ENCODE assay signal across 29 mouse cellular contexts in the genomic region with DNA sequence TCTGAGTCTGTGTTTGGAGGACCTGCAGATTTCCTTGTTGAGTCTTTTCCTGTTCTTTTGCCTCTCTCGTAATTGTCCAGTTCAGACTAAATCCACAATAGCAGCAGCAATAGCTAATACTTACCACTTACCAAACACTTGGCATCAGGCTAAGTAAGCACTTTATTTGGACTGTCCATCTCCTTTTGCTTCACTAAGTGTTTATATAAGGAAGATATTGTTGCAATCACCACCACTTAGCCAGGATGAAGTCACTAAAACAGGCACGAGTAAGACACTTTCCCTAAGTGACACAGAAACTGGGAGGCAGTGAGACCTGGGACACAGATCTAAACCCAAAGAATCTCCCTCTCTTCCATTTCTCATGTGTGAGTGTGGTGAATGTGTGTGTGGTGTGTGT. TPM values are rescaled to one million over a fixed set of nuclear protein-coding genes. Genes with fewer than 3 reads are reported as not detected.
DNase-seq lines count a peak whose midpoint lies in the region; ATAC-seq and TF ChIP-seq lines count a peak whose summit lies in the region.
"Had no signal": no experiment of that assay in that cellular context is flagged by ENCODE, and none has a peak within 500 bp of the region (broad histone marks: within the 10 kb centered on the region; RNA-seq: fewer than 3 reads in every experiment).

No protein-coding gene starts in this region.

- WGBS in lung, postnatal 0 days = 33% methylated on average over 2 of the region's 2 CpGs
- WGBS in forebrain, embryonic 15.5 days = 83% methylated on average over 2 of the region's 2 CpGs

- TF ChIP-seq EP300 in lung, postnatal 0 days (IDR thresholded peaks at IDR 0.05) = peak; percentile 89

- no peak for TF ChIP-seq CTCF in lung, postnatal 0 days (IDR thresholded peaks at IDR 0.05)

- peak; percentile 86 for DNase-seq in lung, postnatal 0 days (ENCODE audit: low spot score)
- no peak for DNase-seq in lung, postnatal 4 days
- DNase-seq in adipocyte (ENCODE audit: low spot score) = peak; percentile 59
- DNase-seq in lung, postnatal 25 days (ENCODE audit: low spot score) = peak; percentile 76
- no peak for DNase-seq in kidney, adult 9 months
- DNase-seq: adrenal gland, adult 2 months; adrenal gland, postnatal 10 days; adrenal gland, postnatal 25 days; B cell, adult 2 months; cerebellum, adult 11 months; cerebellum, adult 18-20 months; cerebellum, adult 8-10 months; cerebellum, adult 9-11 months; cerebellum, postnatal 14 days; cerebellum, postnatal 36 days; embryo, embryonic 11 days; forebrain, postnatal 0 days had no signal

- H3K27me3 ChIP-seq in lung, postnatal 0 days (replicated peaks; ENCODE audit: insufficient read depth, low read length) = no peaks in the 10 kb centered on the region
- no peaks in the 10 kb centered on the region for H3K27me3 ChIP-seq in forebrain, embryonic 15.5 days
- H3K27me3 ChIP-seq: CH12.LX; embryonic facial prominence, embryonic 15.5 days; Patski had no signal

- H3K36me3 ChIP-seq in lung, postnatal 0 days (ENCODE audit: insufficient read depth, low read length) = no peaks in the 10 kb centered on the region
- no peaks in the 10 kb centered on the region for H3K36me3 ChIP-seq in forebrain, embryonic 15.5 days
- H3K36me3 ChIP-seq: embryonic facial prominence, embryonic 13.5 days; embryonic facial prominence, embryonic 15.5 days; forebrain, embryonic 10.5 days; forebrain, embryonic 12.5 days; G1E had no signal

- ATAC-seq in lung, postnatal 0 days = peak; percentile 83
- ATAC-seq in forebrain, embryonic 15.5 days (replicated peaks) = no peak
- ATAC-seq: activated CD4-positive, CD25-positive, alpha-beta regulatory T cell, adult 4 months; CD4-positive, CD25-positive, alpha-beta regulatory T cell, adult 4 months; forebrain, embryonic 14.5 days; forebrain, postnatal 0 days; Patski had no signal

- no peak overlapping the region for H3K27ac ChIP-seq in lung, postnatal 0 days (ENCODE audit: low read length)
- no peak overlapping the region for H3K27ac ChIP-seq in forebrain, embryonic 15.5 days (replicated peaks)
- H3K27ac ChIP-seq: embryonic facial prominence, embryonic 13.5 days; embryonic facial prominence, embryonic 15.5 days; forebrain, embryonic 10.5 days; forebrain, embryonic 12.5 days had no signal

- H3K4me2 ChIP-seq in lung, postnatal 0 days (replicated peaks; ENCODE audit: low read depth, low read length) = no peak overlapping the region
- H3K4me2 ChIP-seq in forebrain, embryonic 15.5 days (replicated peaks) = no peak overlapping the region
- H3K4me2 ChIP-seq: embryonic facial prominence, embryonic 13.5 days; embryonic facial prominence, embryonic 15.5 days; forebrain, embryonic 12.5 days had no signal

- H3K9ac ChIP-seq in lung, postnatal 0 days (replicated peaks; ENCODE audit: low read depth) = no peak overlapping the region
- H3K9ac ChIP-seq in forebrain, embryonic 15.5 days (replicated peaks) = no peak overlapping the region
- H3K9ac ChIP-seq: embryonic facial prominence, embryonic 13.5 days; embryonic facial prominence, embryonic 15.5 days; forebrain, embryonic 12.5 days; forebrain, postnatal 0 days had no signal

- H3K4me1 ChIP-seq in lung, postnatal 0 days (ENCODE audit: insufficient read depth, low read depth, low read length) = no peaks in the 10 kb centered on the region
- H3K4me1 ChIP-seq in forebrain, embryonic 15.5 days = no peaks in the 10 kb centered on the region
- H3K4me1 ChIP-seq: embryonic facial prominence, embryonic 13.5 days; embryonic facial prominence, embryonic 15.5 days; forebrain, embryonic 10.5 days; forebrain, embryonic 12.5 days had no signal

- H3K4me3 ChIP-seq in lung, postnatal 0 days (ENCODE audit: low read depth, low read length) = no peak overlapping the region
- no peak overlapping the region for H3K4me3 ChIP-seq in forebrain, embryonic 15.5 days
- H3K4me3 ChIP-seq: embryonic facial prominence, embryonic 13.5 days; embryonic facial prominence, embryonic 15.5 days; erythroblast, embryonic 14.5 days; forebrain, embryonic 10.5 days; forebrain, embryonic 12.5 days had no signal

- H3K9me3 ChIP-seq in lung, postnatal 0 days (ENCODE audit: low read length) = no peaks in the 10 kb centered on the region
- H3K9me3 ChIP-seq in forebrain, embryonic 15.5 days = no peaks in the 10 kb centered on the region
- H3K9me3 ChIP-seq: embryonic facial prominence, embryonic 13.5 days; embryonic facial prominence, embryonic 15.5 days; forebrain, embryonic 10.5 days; forebrain, embryonic 12.5 days had no signal

RNA-seq across cellular contexts. Expression of gene Max, which starts 52.9 kb away (rescaled TPM):
- 17.5 and 20.9 TPM in 2 replicates for polyA plus RNA-seq in lung, postnatal 0 days (2015; fragmentation: Nextera tagmentation; extraction: Ambion mirVana)
- 19.4 and 21.1 TPM in 2 replicates for polyA plus RNA-seq in forebrain, embryonic 15.5 days (2015; fragmentation: Nextera tagmentation; extraction: Ambion mirVana)

Comparison
In these comparisons a context has a peak if more than half of its experiments do, and no peak if none do; other contexts are left out.
1. DNase-seq: peak in lung, postnatal 0 days (single experiment), adipocyte (single experiment) and lung, postnatal 25 days (single experiment); none in lung, postnatal 4 days (0 of 2) and kidney, adult 9 months (single experiment).